Mouse (Mus musculus) midbrain, embryonic 15.5 days (tissue): ENCODE data around the gene Gltp. TPM values are rescaled to one million over a fixed set of nuclear protein-coding genes. Genes with fewer than 3 reads are reported as not detected.

Source experiments
- ATAC-seq: fragments of 200-750 bp; cut with Nextera tagmentation; replicated peaks from 2 replicates; pipeline ENCODE4 v1.8.0; 2017; ENCODE audit warnings: moderate TSS enrichment
- H3K27ac ChIP-seq: fragments of 300-500 bp; sonication (generic); 2 replicates; pipeline ENCODE4 v1.5.1; 2015; ENCODE audit warnings: mild to moderate bottlenecking, inconsistent platforms
- H3K27me3 ChIP-seq: fragments of 300-500 bp; sonication (generic); replicated peaks from 2 replicates; pipeline ENCODE4 v1.6.1; 2015; ENCODE audit warnings: inconsistent platforms
- H3K36me3 ChIP-seq: fragments of 300-500 bp; sonication (generic); replicated peaks from 2 replicates; pipeline ENCODE4 v1.6.1; 2015; ENCODE audit warnings: inconsistent platforms
- H3K4me1 ChIP-seq: fragments of 300-500 bp; sonication (generic); 2 replicates; pipeline ENCODE4 v1.6.1; 2015; ENCODE audit warnings: inconsistent platforms
- H3K4me2 ChIP-seq: fragments of 300-500 bp; sonication (generic); 2 replicates; pipeline ENCODE4 v1.6.1; 2015; ENCODE audit warnings: inconsistent platforms, mild to moderate bottlenecking, moderate library complexity
- H3K4me3 ChIP-seq: fragments of 300-500 bp; sonication (generic); 2 replicates; pipeline ENCODE4 v1.5.1; 2015; ENCODE audit warnings: mild to moderate bottlenecking, inconsistent platforms
- H3K9ac ChIP-seq: fragments of 300-500 bp; sonication (generic); 2 replicates; pipeline ENCODE4 v1.6.1; 2015; ENCODE audit warnings: mild to moderate bottlenecking, inconsistent platforms
- H3K9me3 ChIP-seq: fragments of 300-500 bp; sonication (generic); 2 replicates; pipeline ENCODE4 v1.6.1; 2016; ENCODE audit warnings: inconsistent platforms
- WGBS: fragments of 180-500 bp; shearing (Covaris S2); methylation state at CpG from one replicate; pipeline ENCODE4 v1.1.7; 2015; ENCODE audit warnings: mixed read lengths; 5-methylcytosine and 5-hydroxymethylcytosine counted together
- polyA plus RNA-seq: library from polyadenylated mRNA; unstranded; fragments of >200 nt; fragmentation: Nextera tagmentation; extraction: Ambion mirVana; gene quantifications from 2 replicates; pipeline ENCODE4 v1.2.1, GENCODE M21; 2015

Gltp gene
- polyA plus RNA-seq, 1 experiment from 2014 or later: 34.5 TPM

GRCm38 (mm10) chr5:114651002-114651401 is 39.8 kb downstream of the Gltp start:
- 31% methylated on average over 14 of the region's 14 CpGs for WGBS
- H3K27ac ChIP-seq: no peak overlapping the region
- H3K4me3 ChIP-seq: no peak overlapping the region
- no peak for ATAC-seq
- H3K4me2 ChIP-seq: no peak overlapping the region
- H3K27me3 ChIP-seq: peaks cover 10% of the 10 kb centered on the region
- H3K4me1 ChIP-seq: peaks cover 29% of the 10 kb centered on the region
- no peak overlapping the region for H3K9ac ChIP-seq
- no peaks in the 10 kb centered on the region for H3K36me3 ChIP-seq
- no peaks in the 10 kb centered on the region for H3K9me3 ChIP-seq

GRCm38 (mm10) chr5:114648728-114649311 is 42.0 kb downstream of the Gltp start:
- no peak for ATAC-seq
- WGBS: 58% methylated on average over 11 of the region's 11 CpGs

GRCm38 (mm10) chr5:114647211-114647974 is 43.4 kb downstream of the Gltp start:
- WGBS: 2% methylated on average over 27 of the region's 27 CpGs
- no peaks in the 10 kb centered on the region for H3K36me3 ChIP-seq
- no peak overlapping the region for H3K27ac ChIP-seq
- H3K4me3 ChIP-seq: peak overlapping the region; percentile 30
- peaks cover 8% of the 10 kb centered on the region for H3K27me3 ChIP-seq
- H3K9ac ChIP-seq: peak overlapping the region; percentile 15; the same call in 1 of the 2 replicates
- peak; percentile 53; the same call in 1 of the 2 replicates for ATAC-seq
- peaks cover 29% of the 10 kb centered on the region for H3K4me1 ChIP-seq
- peak overlapping the region; percentile 61 for H3K4me2 ChIP-seq
- no peaks in the 10 kb centered on the region for H3K9me3 ChIP-seq

More at GRCm38 (mm10) chr5:114648728-114649311, 42.0 kb downstream of the Gltp start:
- Histone ChIP-seq H3K9me3 (no peaks in the 10 kb centered on the region), H3K9ac (no peak overlapping the region), H3K4me3 (no peak overlapping the region), H3K27me3 (peaks cover 11% of the 10 kb centered on the region), H3K27ac (no peak overlapping the region), H3K4me2 (no peak overlapping the region), H3K4me1 (peaks cover 29% of the 10 kb centered on the region), H3K36me3 (no peaks in the 10 kb centered on the region)

DNA sequence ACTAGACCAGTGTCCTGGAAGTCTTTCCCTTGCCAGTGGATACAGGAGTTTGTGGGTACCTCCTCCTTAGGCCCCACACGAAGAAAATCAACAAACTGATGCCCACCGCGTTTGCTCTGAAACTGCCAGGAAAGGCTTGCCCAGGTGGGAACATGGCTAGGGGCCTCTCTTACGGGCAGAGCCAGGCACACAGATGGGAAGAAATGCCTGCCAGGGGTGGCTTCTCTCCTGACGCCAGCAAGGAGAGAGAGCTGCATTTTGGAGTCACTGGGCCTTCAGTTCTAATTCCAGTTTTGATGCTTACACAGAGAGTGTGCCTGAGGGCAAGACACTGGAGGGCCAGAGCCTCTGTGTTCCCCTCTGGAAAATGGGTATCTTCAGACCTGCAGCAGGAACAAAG is 44.9 kb downstream of the Gltp start:
- ATAC-seq: no peak
- H3K4me1 ChIP-seq: peaks cover 25% of the 10 kb centered on the region
- WGBS: 83% methylated on average over 5 of the region's 5 CpGs

GRCm38 (mm10) chr5:114644918-114645317 is 45.9 kb downstream of the Gltp start:
- Histone ChIP-seq H3K9me3 (no peaks in the 10 kb centered on the region), H3K27me3 (peaks cover 8% of the 10 kb centered on the region), H3K4me1 (peaks cover 17% of the 10 kb centered on the region), H3K9ac (no peak overlapping the region), H3K4me2 (no peak overlapping the region), H3K27ac (no peak overlapping the region), H3K36me3 (no peaks in the 10 kb centered on the region), H3K4me3 (no peak overlapping the region)
- no peak for ATAC-seq
- whole genome bisulfite sequencing: 60% methylated on average over 6 of the region's 6 CpGs

More for the DNA sequence above, 44.9 kb downstream of the Gltp start:
- Histone ChIP-seq H3K36me3 (no peaks in the 10 kb centered on the region), H3K4me3 (no peak overlapping the region), H3K27ac (no peak overlapping the region), H3K9ac (no peak overlapping the region), H3K9me3 (no peaks in the 10 kb centered on the region), H3K27me3 (peaks cover 8% of the 10 kb centered on the region), H3K4me2 (no peak overlapping the region)

DNA sequence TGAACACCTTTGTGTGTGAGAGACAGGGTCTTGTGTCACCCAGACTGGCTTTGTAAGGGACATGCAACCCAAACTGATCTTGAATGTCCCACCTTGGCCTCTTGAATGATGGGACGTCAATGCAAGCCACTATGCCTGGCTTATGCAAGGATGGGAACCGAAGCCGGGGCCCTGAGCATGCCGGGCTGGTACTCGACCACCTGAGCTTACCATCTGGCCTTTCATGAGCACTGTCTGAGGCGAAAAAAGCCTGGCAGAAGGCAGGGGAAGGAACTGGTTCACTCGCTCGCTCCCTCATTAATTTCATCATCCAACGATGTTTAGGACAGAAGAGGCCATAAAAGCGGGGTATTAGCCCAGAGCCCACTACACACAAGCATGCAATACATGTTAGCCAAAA is 50.0 kb downstream of the Gltp start:
- no peak overlapping the region for H3K9ac ChIP-seq
- no peak overlapping the region for H3K4me3 ChIP-seq
- H3K9me3 ChIP-seq: no peaks in the 10 kb centered on the region
- ATAC-seq: no peak
- H3K27ac ChIP-seq: no peak overlapping the region
- no peaks in the 10 kb centered on the region for H3K36me3 ChIP-seq
- no peak overlapping the region for H3K4me2 ChIP-seq
- WGBS: 78% methylated on average over 10 of the region's 10 CpGs
- H3K27me3 ChIP-seq: peaks cover 10% of the 10 kb centered on the region
- H3K4me1 ChIP-seq: peaks cover 7% of the 10 kb centered on the region; the same call in 1 of the 2 replicates

DNA sequence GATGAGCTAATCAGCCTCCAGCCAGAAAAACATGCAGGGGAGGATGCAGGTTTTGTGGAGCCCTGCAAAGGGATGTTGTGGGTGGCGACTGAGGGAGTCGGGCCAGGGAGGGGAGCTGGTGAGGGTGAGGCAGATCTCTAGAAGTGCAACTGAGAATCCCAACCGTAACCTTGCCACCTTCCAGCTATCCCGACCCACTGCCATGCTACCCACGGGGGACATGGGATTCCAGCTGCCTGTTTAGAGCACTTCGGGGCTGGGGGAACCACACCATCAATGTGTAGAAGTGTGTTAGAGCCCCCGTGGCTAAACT is 51.2 kb downstream of the Gltp start:
- Histone ChIP-seq H3K27me3 (peaks cover 9% of the 10 kb centered on the region; the same call in 1 of the 2 replicates), H3K9me3 (no peaks in the 10 kb centered on the region), H3K4me1 (peaks cover 7% of the 10 kb centered on the region; the same call in 1 of the 2 replicates), H3K36me3 (no peaks in the 10 kb centered on the region), H3K27ac (no peak overlapping the region), H3K9ac (no peak overlapping the region), H3K4me2 (peak overlapping the region; percentile 43), H3K4me3 (0 out of 2 replicates have a peak overlapping the region, but pooled peaks have one; percentile 11)
- 23% methylated on average over 7 of the region's 7 CpGs for WGBS
- ATAC-seq: no peak

GRCm38 (mm10) chr5:114638769-114639644 is 51.8 kb downstream of the Gltp start:
- 10% methylated on average over 22 of the region's 22 CpGs for WGBS
- H3K4me3 ChIP-seq: peak overlapping the region; percentile 11; the same call in 1 of the 2 replicates

GRCm38 (mm10) chr5:114636091-114636490 is 54.7 kb downstream of the Gltp start:
- Histone ChIP-seq H3K27me3 (peaks cover 9% of the 10 kb centered on the region; the same call in 1 of the 2 replicates), H3K36me3 (no peaks in the 10 kb centered on the region), H3K4me2 (no peak overlapping the region), H3K4me3 (no peak overlapping the region), H3K27ac (no peak overlapping the region), H3K9me3 (no peaks in the 10 kb centered on the region), H3K4me1 (peaks cover 7% of the 10 kb centered on the region; the same call in 1 of the 2 replicates), H3K9ac (no peak overlapping the region)
- 80% methylated on average over 25 of the region's 25 CpGs for WGBS
- no peak for ATAC-seq

More at GRCm38 (mm10) chr5:114638769-114639644, 51.8 kb downstream of the Gltp start:
- Histone ChIP-seq H3K4me1 (peaks cover 7% of the 10 kb centered on the region; the same call in 1 of the 2 replicates), H3K27me3 (peaks cover 9% of the 10 kb centered on the region; the same call in 1 of the 2 replicates), H3K9me3 (no peaks in the 10 kb centered on the region), H3K36me3 (no peaks in the 10 kb centered on the region), H3K9ac (no peak overlapping the region), H3K27ac (no peak overlapping the region), H3K4me2 (peak overlapping the region; percentile 43)
- ATAC-seq: peak; percentile 74

DNA sequence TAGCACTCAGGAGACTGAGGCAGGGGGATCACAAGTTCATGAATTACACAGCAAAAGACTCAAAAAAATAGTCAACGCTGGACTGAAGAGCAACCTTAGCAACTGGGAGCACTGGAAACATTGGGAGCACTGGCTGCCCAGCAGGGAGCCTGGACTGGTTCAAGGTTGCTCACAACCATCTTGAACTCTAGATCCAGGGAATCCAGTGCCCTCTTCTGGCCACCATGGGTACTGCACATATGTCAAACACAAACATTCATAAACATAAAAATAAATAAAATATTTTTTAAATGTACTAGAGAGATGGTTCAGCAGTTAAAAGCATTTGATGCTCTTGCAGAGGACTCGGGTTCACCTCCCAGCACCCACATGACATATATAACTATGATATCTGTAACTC is 59.4 kb downstream of the Gltp start:
- Histone ChIP-seq H3K36me3 (no peaks in the 10 kb centered on the region), H3K4me3 (no peak overlapping the region), H3K9ac (no peak overlapping the region), H3K4me1 (no peaks in the 10 kb centered on the region), H3K27ac (no peak overlapping the region), H3K4me2 (no peak overlapping the region), H3K27me3 (no peaks in the 10 kb centered on the region), H3K9me3 (no peaks in the 10 kb centered on the region)
- WGBS: 40% methylated on average over 2 of the region's 2 CpGs
- no peak for ATAC-seq

DNA sequence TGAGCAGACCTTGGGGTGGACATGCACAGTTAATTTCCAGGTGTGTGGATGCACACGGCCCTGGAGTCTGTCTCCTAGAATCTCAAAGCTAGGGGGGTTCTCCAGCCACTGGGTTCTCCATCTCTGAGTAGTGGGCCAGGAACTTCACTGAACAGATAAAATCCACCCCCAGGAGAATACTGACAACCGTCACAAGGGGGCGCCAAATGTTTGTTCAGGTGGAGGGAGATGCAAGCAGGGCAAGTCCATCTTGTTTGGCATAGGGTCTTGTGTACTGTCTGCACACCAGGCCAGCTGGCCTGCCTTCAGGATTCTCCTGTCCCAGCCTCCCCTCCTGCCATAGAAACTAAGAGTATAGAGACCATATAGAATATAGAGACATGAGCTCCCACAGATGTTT is 65.2 kb downstream of the Gltp start:
- Histone ChIP-seq H3K9ac (no peak overlapping the region), H3K27ac (no peak overlapping the region), H3K4me1 (no peaks in the 10 kb centered on the region), H3K4me2 (no peak overlapping the region), H3K4me3 (no peak overlapping the region), H3K9me3 (no peaks in the 10 kb centered on the region), H3K27me3 (no peaks in the 10 kb centered on the region), H3K36me3 (no peaks in the 10 kb centered on the region)
- no peak for ATAC-seq
- 27% methylated on average over 3 of the region's 3 CpGs for WGBS

GRCm38 (mm10) chr5:114620305-114620704 is 70.5 kb downstream of the Gltp start:
- no peak overlapping the region for H3K27ac ChIP-seq
- no peak overlapping the region for H3K4me3 ChIP-seq
- no peaks in the 10 kb centered on the region for H3K4me1 ChIP-seq
- H3K9me3 ChIP-seq: no peaks in the 10 kb centered on the region
- H3K36me3 ChIP-seq: no peaks in the 10 kb centered on the region
- H3K27me3 ChIP-seq: no peaks in the 10 kb centered on the region
- WGBS: 45% methylated on average over 6 of the region's 6 CpGs
- H3K9ac ChIP-seq: no peak overlapping the region
- H3K4me2 ChIP-seq: no peak overlapping the region
- no peak for ATAC-seq
